Mouse (Mus musculus) heart, embryonic 14.5 days (tissue): Measurements from ENCODE around the gene Elf2. TPM values are rescaled to one million over a fixed set of nuclear protein-coding genes. Genes with fewer than 3 reads are reported as not detected.
"Not testable (repeated sequence)": the region's sequence is repeated elsewhere in the genome, so short reads cannot be mapped to it uniquely, and the experiment has no call there.

ENCODE experiments used
- ATAC-seq: fragments of 200-750 bp; cut with Nextera tagmentation; 2 replicates; pipeline ENCODE4 v1.8.0; 2017; ENCODE audit warnings: low read depth, moderate TSS enrichment; ENCODE audit not compliant: insufficient number of reproducible peaks, insufficient read depth, low FRiP score
- H3K27ac ChIP-seq, 2 experiments: fragments of 200-500 bp in 1 of 2; fragments of 300-500 bp in 1 of 2; sonication (generic) in 1 of 2; replicated peaks in 1 of 2; 2 replicates each; pipeline ENCODE4 v1.5.1; 2012 to 2014; ENCODE audit warnings: low read depth in 2 of 2, low read length in 2 of 2, control low read depth in 1 of 2, mild to moderate bottlenecking in 1 of 2, mixed read lengths in 1 of 2; ENCODE audit not compliant: control insufficient read depth in 1 of 2, insufficient read depth in 1 of 2
- H3K27me3 ChIP-seq: fragments of 300-500 bp; sonication (generic); 2 replicates; pipeline ENCODE4 v1.6.1; 2014; ENCODE audit warnings: mild to moderate bottlenecking, low read length, control low read depth; ENCODE audit not compliant: control insufficient read depth, insufficient read depth
- H3K36me3 ChIP-seq: fragments of 300-500 bp; sonication (generic); 2 replicates; pipeline ENCODE4 v1.6.1; 2014; ENCODE audit warnings: mild to moderate bottlenecking, control low read depth, low read length, mixed read lengths; ENCODE audit not compliant: control insufficient read depth, insufficient read depth
- H3K4me1 ChIP-seq, 2 experiments: fragments of 200-500 bp in 1 of 2; fragments of 300-500 bp in 1 of 2; sonication (generic) in 1 of 2; 2 replicates each; pipeline ENCODE4 v1.6.1; 2012 to 2014; ENCODE audit warnings: low read length in 2 of 2, control low read depth in 1 of 2, mixed read lengths in 1 of 2; ENCODE audit not compliant: control insufficient read depth in 2 of 2, insufficient read depth in 2 of 2
- H3K4me2 ChIP-seq: fragments of 300-500 bp; sonication (generic); 2 replicates; pipeline ENCODE4 v1.6.1; 2014; ENCODE audit warnings: mild to moderate bottlenecking, low read length
- H3K4me3 ChIP-seq, 2 experiments: fragments of 200-500 bp in 1 of 2; fragments of 300-500 bp in 1 of 2; sonication (generic) in 1 of 2; 2 replicates each; pipeline ENCODE4 v1.5.1; 2012 to 2014; ENCODE audit warnings: low read length in 2 of 2, mild to moderate bottlenecking in 2 of 2, control low read depth in 1 of 2, low read depth in 1 of 2, moderate library complexity in 1 of 2; ENCODE audit not compliant: control insufficient read depth in 1 of 2, insufficient read depth in 1 of 2
- H3K9ac ChIP-seq: fragments of 300-500 bp; sonication (generic); 2 replicates; pipeline ENCODE4 v1.6.1; 2014; ENCODE audit warnings: mild to moderate bottlenecking, low read length
- H3K9me3 ChIP-seq: fragments of 300-500 bp; sonication (generic); 2 replicates; pipeline ENCODE4 v1.6.1; 2016; ENCODE audit warnings: low read length, control low read depth; ENCODE audit not compliant: control insufficient read depth
- WGBS: fragments of 180-500 bp; shearing (Covaris S2); extraction: QIAGEN DNeasy Blood & Tissue Kit; methylation state at CpG from one replicate; pipeline ENCODE4 v1.1.7; 2014; 5-methylcytosine and 5-hydroxymethylcytosine counted together
- polyA plus RNA-seq: library from polyadenylated mRNA; unstranded; fragments of >200 nt; fragmentation: Nextera tagmentation; extraction: Ambion mirVana; gene quantifications from 2 replicates; pipeline ENCODE4 v1.2.1, GENCODE M21; 2014

Gene Elf2
- polyA plus RNA-seq, 1 experiment from 2014 or later: 60.7 TPM

- H3K4me2 ChIP-seq: no peak overlapping the region
- no peak overlapping the region for H3K4me3 ChIP-seq
- H3K9ac ChIP-seq: no peak overlapping the region
- peaks cover 18 to 36% of the 10 kb centered on the region in 2 experiments for H3K4me1 ChIP-seq
- no peak overlapping the region for H3K27ac ChIP-seq
- WGBS: 87% methylated on average over 5 of the region's 5 CpGs
- no peaks in the 10 kb centered on the region for H3K36me3 ChIP-seq
- no peaks in the 10 kb centered on the region for H3K27me3 ChIP-seq
- no peaks in the 10 kb centered on the region for H3K9me3 ChIP-seq
- ATAC-seq: no peak
These were observed 121.2 kb downstream of the Elf2 start for GRCm38 (mm10) chr3:51219213-51219612.

GRCm38 (mm10) chr3:51218385-51218784 lies 122.1 kb downstream of the Elf2 start:
- H3K27me3 ChIP-seq, H3K4me2 ChIP-seq, H3K4me3 ChIP-seq, ATAC-seq, H3K9me3 ChIP-seq, H3K36me3 ChIP-seq, H3K27ac ChIP-seq, H3K9ac ChIP-seq: not testable (repeated sequence)
- peaks cover 12 to 28% of the 10 kb centered on the region in 2 experiments for H3K4me1 ChIP-seq
- 78% methylated on average over 6 of the region's 6 CpGs for WGBS

GRCm38 (mm10) chr3:51216351-51216750 lies 124.1 kb downstream of the Elf2 start:
- not testable (repeated sequence) for H3K36me3 ChIP-seq, H3K27ac ChIP-seq, H3K4me3 ChIP-seq, H3K4me2 ChIP-seq, H3K9ac ChIP-seq, H3K4me1 ChIP-seq, H3K9me3 ChIP-seq, ATAC-seq, H3K27me3 ChIP-seq
- WGBS: 75% methylated on average over 5 of the region's 10 CpGs

- Histone ChIP-seq H3K9me3 (no peaks in the 10 kb centered on the region), H3K4me2 (no peak overlapping the region), H3K27me3 (no peaks in the 10 kb centered on the region), H3K4me1 (peaks cover 0 to 1% of the 10 kb centered on the region in 2 experiments; a peak in 1 of 4 replicates), H3K4me3 (no peak overlapping the region), H3K36me3 (no peaks in the 10 kb centered on the region), H3K9ac (no peak overlapping the region), H3K27ac (no peak overlapping the region)
- 84% methylated on average over 6 of the region's 6 CpGs for WGBS
- no peak for ATAC-seq
These were observed 124.8 kb downstream of the Elf2 start for GRCm38 (mm10) chr3:51215681-51216080.

- Histone ChIP-seq H3K4me2 (no peak overlapping the region), H3K9me3 (no peaks in the 10 kb centered on the region), H3K27me3 (no peaks in the 10 kb centered on the region), H3K4me1 (peaks cover 5 to 7% of the 10 kb centered on the region in 2 experiments; a peak in 3 of 4 replicates), H3K4me3 (no peak overlapping the region), H3K36me3 (no peaks in the 10 kb centered on the region), H3K9ac (no peak overlapping the region), H3K27ac (no peak overlapping the region)
- 87% methylated on average over 3 of the region's 3 CpGs for WGBS
- no peak for ATAC-seq
These were observed 127.4 kb downstream of the Elf2 start for GRCm38 (mm10) chr3:51213111-51213510.

- H3K4me1 ChIP-seq: peaks cover 12 to 13% of the 10 kb centered on the region in 2 experiments
- H3K9me3 ChIP-seq: no peaks in the 10 kb centered on the region
- H3K4me2 ChIP-seq: no peak overlapping the region
- no peaks in the 10 kb centered on the region for H3K36me3 ChIP-seq
- H3K27me3 ChIP-seq: no peaks in the 10 kb centered on the region
- no peak overlapping the region for H3K9ac ChIP-seq
- H3K27ac ChIP-seq: no peak overlapping the region
- H3K4me3 ChIP-seq: no peak overlapping the region
- WGBS: 97% methylated on average over 3 of the region's 3 CpGs
- no peak for ATAC-seq
These were observed 130.0 kb downstream of the Elf2 start for GRCm38 (mm10) chr3:51210485-51210884.

GRCm38 (mm10) chr3:51209503-51210314 lies 130.8 kb downstream of the Elf2 start:
- Histone ChIP-seq H3K36me3 (no peaks in the 10 kb centered on the region), H3K27ac (no peak overlapping the region), H3K4me1 (peaks cover 12 to 13% of the 10 kb centered on the region in 2 experiments), H3K27me3 (no peaks in the 10 kb centered on the region), H3K9me3 (peaks cover under 1% of the 10 kb centered on the region; the same call in 1 of the 2 replicates), H3K9ac (no peak overlapping the region), H3K4me2 (no peak overlapping the region), H3K4me3 (no peak overlapping the region)
- no peak for ATAC-seq
- 87% methylated on average over 7 of the region's 7 CpGs for WGBS
